ENCODE assay signal across 8 mouse cellular contexts in the genomic region with DNA sequence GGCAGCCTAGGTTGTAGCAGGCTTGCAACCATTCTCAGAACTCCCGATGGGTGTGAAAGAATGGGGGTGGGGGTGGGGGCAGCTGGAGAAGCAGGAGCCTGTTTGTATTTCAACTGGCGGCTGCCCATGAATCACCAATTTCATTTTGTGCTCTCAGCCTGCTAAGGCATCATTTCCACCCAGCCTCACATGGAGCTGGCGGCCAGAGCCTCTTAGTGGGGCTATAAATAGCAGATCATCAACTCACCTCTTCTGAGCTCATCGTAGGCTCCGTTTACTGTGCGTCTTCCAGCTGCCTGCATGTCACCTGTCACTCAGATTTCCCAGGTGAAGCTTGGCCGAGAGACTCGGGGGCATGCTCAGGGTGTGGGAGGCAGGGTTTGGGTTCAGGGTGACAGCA. TPM values are rescaled to one million over a fixed set of nuclear protein-coding genes. Genes with fewer than 3 reads are reported as not detected.
DNase-seq lines count a peak whose midpoint lies in the region; ATAC-seq and TF ChIP-seq lines count a peak whose summit lies in the region.

No protein-coding gene starts in this region.

- no peaks in the 10 kb centered on the region for H3K36me3 ChIP-seq in midbrain, embryonic 16.5 days (ENCODE audit: control insufficient read depth, insufficient read depth, low read length)
- no peaks in the 10 kb centered on the region for H3K36me3 ChIP-seq in midbrain, embryonic 13.5 days
- H3K36me3 ChIP-seq in heart, postnatal 0 days (replicated peaks; ENCODE audit: control insufficient read depth, insufficient read depth, low read length) = no peaks in the 10 kb centered on the region

- H3K9ac ChIP-seq in midbrain, embryonic 16.5 days (ENCODE audit: low read depth, low read length) = peak overlapping the region; percentile 26; the same call in 1 of the 2 replicates
- no peak overlapping the region for H3K9ac ChIP-seq in midbrain, embryonic 13.5 days (replicated peaks)
- H3K9ac ChIP-seq in heart, postnatal 0 days (replicated peaks; ENCODE audit: low read depth, low read length) = no peak overlapping the region

- no peak overlapping the region for H3K4me2 ChIP-seq in midbrain, embryonic 16.5 days (ENCODE audit: low read length)
- H3K4me2 ChIP-seq in midbrain, embryonic 13.5 days (replicated peaks) = no peak overlapping the region
- peak overlapping the region; percentile 29 for H3K4me2 ChIP-seq in heart, postnatal 0 days (ENCODE audit: low read depth, low read length)

- no peak for TF ChIP-seq EP300 in heart, postnatal 0 days (IDR thresholded peaks at IDR 0.05; ENCODE audit: low read depth)

- no peaks in the 10 kb centered on the region for H3K27me3 ChIP-seq in midbrain, embryonic 16.5 days (ENCODE audit: control insufficient read depth, insufficient read depth, low read depth, low read length)
- H3K27me3 ChIP-seq in midbrain, embryonic 13.5 days = no peaks in the 10 kb centered on the region
- H3K27me3 ChIP-seq in heart, postnatal 0 days (ENCODE audit: control insufficient read depth, insufficient read depth, low read length) = no peaks in the 10 kb centered on the region; the same call in 1 of the 2 replicates

- 0 out of 2 replicates have a peak, but pooled peaks have one; percentile 10 for ATAC-seq in cerebellum, adult (ENCODE audit: insufficient number of reproducible peaks, low FRiP score, low TSS enrichment)
- peak; percentile 42; the same call in 1 of the 2 replicates for ATAC-seq in midbrain, embryonic 16.5 days
- ATAC-seq in midbrain, embryonic 13.5 days = no peak
- peak; percentile 72 for ATAC-seq in heart, postnatal 0 days (ENCODE audit: insufficient read depth, low read depth)

- peak overlapping the region; percentile 55; the same call in 1 of the 2 replicates for H3K27ac ChIP-seq in midbrain, embryonic 16.5 days (ENCODE audit: low read length)
- H3K27ac ChIP-seq in midbrain, embryonic 13.5 days = no peak overlapping the region
- peak overlapping the region; percentile 68 for H3K27ac ChIP-seq in heart, postnatal 0 days (ENCODE audit: low read depth)

- no peak for DNase-seq in cerebellum, postnatal 4 days (ENCODE audit: low spot score in 2 of 2)
- peak; percentile 52 for DNase-seq in heart, postnatal 0 days (ENCODE audit: low spot score)
- DNase-seq in right cerebral cortex, postnatal 14 days = peak; percentile 35
- DNase-seq in spleen, postnatal 36 days (ENCODE audit: low spot score in 2 of 2) = no peak
- DNase-seq in T-cell, adult 2 months (ENCODE audit: low spot score) = no peak

- H3K9me3 ChIP-seq in midbrain, embryonic 16.5 days (replicated peaks; ENCODE audit: control insufficient read depth, low read length, poor library complexity, severe bottlenecking) = no peaks in the 10 kb centered on the region
- H3K9me3 ChIP-seq in midbrain, embryonic 13.5 days = no peaks in the 10 kb centered on the region
- H3K9me3 ChIP-seq in heart, postnatal 0 days (replicated peaks; ENCODE audit: control insufficient read depth, low read length) = no peaks in the 10 kb centered on the region

- H3K4me1 ChIP-seq in midbrain, embryonic 16.5 days (ENCODE audit: control insufficient read depth, insufficient read depth, low read length) = peaks cover 12% of the 10 kb centered on the region
- peaks cover 8% of the 10 kb centered on the region for H3K4me1 ChIP-seq in midbrain, embryonic 13.5 days (replicated peaks)
- H3K4me1 ChIP-seq in heart, postnatal 0 days (ENCODE audit: control insufficient read depth, insufficient read depth) = peaks cover 7% of the 10 kb centered on the region

- WGBS in midbrain, embryonic 16.5 days = 42% methylated on average over 8 of the region's 8 CpGs
- 42% methylated on average over 8 of the region's 8 CpGs for WGBS in midbrain, embryonic 13.5 days
- 8% methylated on average over 8 of the region's 8 CpGs for WGBS in heart, postnatal 0 days

- H3K4me3 ChIP-seq in midbrain, embryonic 16.5 days (ENCODE audit: low read depth, low read length) = no peak overlapping the region
- no peak overlapping the region for H3K4me3 ChIP-seq in midbrain, embryonic 13.5 days (replicated peaks)
- H3K4me3 ChIP-seq in heart, postnatal 0 days (ENCODE audit: low read depth, low read length) = no peak overlapping the region

- TF ChIP-seq CTCF in heart, postnatal 0 days (IDR thresholded peaks at IDR 0.05; ENCODE audit: low read depth) = no peak

RNA-seq across cellular contexts. Expression of a gene that starts 21.9 kb away (rescaled TPM):
- polyA plus RNA-seq in midbrain, embryonic 16.5 days (2015; fragmentation: Nextera tagmentation; extraction: Ambion mirVana) = 125 and 134 TPM in 2 replicates
- polyA plus RNA-seq in midbrain, embryonic 13.5 days (2015; fragmentation: Nextera tagmentation; extraction: Ambion mirVana) = 118 and 120 TPM in 2 replicates
- total RNA-seq in heart, postnatal 0 days (2014; rRNA removed; ENCODE audit: low replicate concordance) = 37.6 and 58.0 TPM in 2 replicates
- polyA plus RNA-seq in heart, postnatal 0 days (2015; fragmentation: Nextera tagmentation; extraction: Ambion mirVana) = 40.7 and 46.9 TPM in 2 replicates

RNA-seq across cellular contexts. Expression of a gene that starts 55.0 kb away (rescaled TPM):
- polyA plus RNA-seq in midbrain, embryonic 16.5 days (2015; fragmentation: Nextera tagmentation; extraction: Ambion mirVana) = 237 and 256 TPM in 2 replicates
- polyA plus RNA-seq in midbrain, embryonic 13.5 days (2015; fragmentation: Nextera tagmentation; extraction: Ambion mirVana) = 272 and 284 TPM in 2 replicates
- total RNA-seq in heart, postnatal 0 days (2014; rRNA removed; ENCODE audit: low replicate concordance) = 169 and 261 TPM in 2 replicates
- 404 and 412 TPM in 2 replicates for polyA plus RNA-seq in heart, postnatal 0 days (2015; fragmentation: Nextera tagmentation; extraction: Ambion mirVana)

RNA-seq across cellular contexts. Expression of a gene that starts 58.5 kb away (rescaled TPM):
- polyA plus RNA-seq in midbrain, embryonic 16.5 days (2015; fragmentation: Nextera tagmentation; extraction: Ambion mirVana) = 33.8 and 34.4 TPM in 2 replicates
- polyA plus RNA-seq in midbrain, embryonic 13.5 days (2015; fragmentation: Nextera tagmentation; extraction: Ambion mirVana) = 22.6 and 25.3 TPM in 2 replicates
- 2.3 and 5.6 TPM in 2 replicates for total RNA-seq in heart, postnatal 0 days (2014; rRNA removed; ENCODE audit: low replicate concordance)
- 13.1 and 16.3 TPM in 2 replicates for polyA plus RNA-seq in heart, postnatal 0 days (2015; fragmentation: Nextera tagmentation; extraction: Ambion mirVana)

Comparison
In these comparisons a context has a peak if more than half of its experiments do, and no peak if none do; other contexts are left out.
1. DNase-seq: peak in heart, postnatal 0 days (single experiment) and right cerebral cortex, postnatal 14 days (single experiment); none in cerebellum, postnatal 4 days (0 of 2), spleen, postnatal 36 days (0 of 2) and T-cell, adult 2 months (single experiment).